Mouse (Mus musculus): ENCODE results near the gene Asdurf. TPM values are rescaled to one million over a fixed set of nuclear protein-coding genes. Genes with fewer than 3 reads are reported as not detected.
A peak's percentile ranks its signal among the peaks of the same experiment; 100 is the strongest.

Asdurf gene
- total RNA-seq, 2 experiments from 2014 or later, result 3.1 TPM; not detected in 1

GRCm38 (mm10) chr1:53324827-53325494 is 27.5 kb downstream of the Asdurf start:
- no peak overlapping the region for H3K27ac ChIP-seq
- DNase-seq (ENCODE audit: extremely low spot score in 1 of 2, low spot score in 2 of 2), result no peak
- no peak overlapping the region for H3K4me3 ChIP-seq
- no peak for TF ChIP-seq CTCF (IDR thresholded peaks at IDR 0.05)
- intact Hi-C loops (cut with DNase I), result no loop called here

- DNase-seq (ENCODE audit: extremely low spot score in 1 of 2, low spot score in 2 of 2), result no peak
- no peak for TF ChIP-seq CTCF (IDR thresholded peaks at IDR 0.05)
- Histone ChIP-seq H3K27ac (no peak overlapping the region), H3K4me3 (no peak overlapping the region)
- intact Hi-C loops (cut with DNase I), result no loop called here
Measured at GRCm38 (mm10) chr1:53324277-53324676, 28.1 kb downstream of the Asdurf start.

GRCm38 (mm10) chr1:53323254-53323653 is 29.2 kb downstream of the Asdurf start:
- TF ChIP-seq CTCF (IDR thresholded peaks at IDR 0.05), result no peak
- H3K27ac ChIP-seq, result no peak overlapping the region
- DNase-seq (ENCODE audit: extremely low spot score in 1 of 2, low spot score in 2 of 2), result no peak
- H3K4me3 ChIP-seq, result no peak overlapping the region
- intact Hi-C loops (cut with DNase I), result no loop called here

- intact Hi-C loops (cut with DNase I), result no loop called here
- no peak for DNase-seq (ENCODE audit: extremely low spot score in 1 of 2, low spot score in 2 of 2)
- H3K4me3 ChIP-seq, result no peak overlapping the region
- no peak overlapping the region for H3K27ac ChIP-seq
- no peak for TF ChIP-seq CTCF (IDR thresholded peaks at IDR 0.05)
Measured at GRCm38 (mm10) chr1:53321662-53322344, 30.6 kb downstream of the Asdurf start.

DNA sequence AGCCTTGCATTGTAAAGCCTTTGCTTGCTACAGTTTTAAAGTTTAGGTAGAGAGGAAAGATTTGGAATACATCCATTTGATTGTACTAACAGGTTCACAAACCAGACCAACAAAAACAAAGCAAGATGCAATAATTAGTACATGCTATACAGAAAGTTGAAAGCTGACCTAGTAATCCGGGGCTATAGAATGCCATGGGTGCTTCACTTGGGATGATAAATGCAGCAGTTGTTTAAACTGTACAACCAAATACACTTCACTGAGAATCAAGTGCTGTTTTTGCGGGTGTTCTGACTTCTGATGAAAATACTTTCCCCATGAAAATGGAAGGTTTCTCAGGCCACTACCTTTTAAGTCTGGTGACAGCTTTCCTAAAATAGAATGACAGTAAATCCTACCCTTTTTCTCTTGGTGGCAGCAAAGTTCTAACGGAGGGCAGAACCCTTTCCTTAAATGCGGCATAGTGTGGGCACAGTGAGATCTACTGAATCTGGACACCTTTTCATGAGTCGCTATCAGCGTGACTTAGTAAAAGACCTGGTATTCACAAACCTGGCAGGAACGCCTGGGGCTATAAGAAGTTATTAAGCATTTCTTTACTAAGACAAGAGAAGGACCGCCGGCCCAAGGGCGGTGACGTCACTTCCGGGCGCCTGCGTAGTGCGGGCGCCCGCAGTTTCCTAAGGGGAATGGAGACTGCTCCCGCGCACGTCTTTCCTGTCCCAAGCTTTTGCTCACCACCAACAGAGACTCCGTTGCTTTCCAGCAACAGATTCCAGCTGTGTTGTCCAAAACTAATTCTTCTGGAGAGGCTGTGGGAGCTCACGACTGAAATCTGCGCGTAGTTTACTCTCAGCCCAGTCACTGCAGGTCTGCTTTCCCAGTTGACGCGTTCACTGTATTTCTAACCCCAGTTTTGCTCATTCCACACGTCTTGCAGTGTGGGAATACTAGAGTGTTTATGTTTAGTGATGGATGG is 39.1 kb downstream of the Asdurf start, which contains the start of gene Osgepl1:
Osgepl1 (plus strand) TSS at position 636 of the 979 bp plus-strand sequence.
- DNase-seq (ENCODE audit: extremely low spot score in 1 of 2, low spot score in 2 of 2), result peak; percentile 85
- H3K4me3 ChIP-seq, result peak within 1 kb of the TSS; percentile 58
- peak; percentile 9 for TF ChIP-seq CTCF (IDR thresholded peaks at IDR 0.05)
- H3K27ac ChIP-seq, result peak within 1 kb of the TSS; percentile 93
- intact Hi-C loops (cut with DNase I), result loop anchor here (1.0 kb wide), 2 partner anchors 16 to 39 kb away; partner anchors contain the start of genes Asdurf, Asnsd1, Gm28551 and Gm28778

DNA sequence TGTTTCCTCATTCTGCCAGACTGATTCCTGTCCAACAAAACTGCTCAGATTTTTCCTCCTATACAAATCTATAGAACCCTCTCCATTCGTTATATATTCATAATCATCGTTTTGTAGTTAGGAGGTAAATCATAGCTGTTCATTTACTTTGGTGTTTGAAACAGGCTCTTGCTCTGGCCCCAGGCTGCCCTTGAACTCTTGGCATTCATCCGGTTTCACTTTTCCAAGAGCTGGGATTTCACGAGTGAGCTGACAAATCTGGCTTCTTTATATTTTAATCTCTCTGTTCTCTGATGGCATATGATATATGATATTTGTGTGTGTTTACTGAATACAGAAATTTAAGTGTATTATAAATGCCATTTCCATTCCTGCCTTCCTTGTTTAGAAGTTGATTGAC is 51.9 kb downstream of the Asdurf start:
- intact Hi-C loops (cut with DNase I), result no loop called here
- Histone ChIP-seq H3K27ac (no peak overlapping the region), H3K4me3 (no peak overlapping the region)
- DNase-seq (ENCODE audit: extremely low spot score in 1 of 2, low spot score in 2 of 2), result no peak
- TF ChIP-seq CTCF (IDR thresholded peaks at IDR 0.05), result no peak

Other genes with a start within 250 kb of the Asdurf start
- gene 1700019A02Rik, start 165.0 kb downstream of the Asdurf start, total RNA-seq (2021), result not detected
- gene Pms1, start 55.6 kb downstream of the Asdurf start, total RNA-seq (2021), result 10 to 100 TPM; 31.9 to 35.1 TPM
- 1 to 10 TPM; 7.3 to 8.8 TPM for gene Ormdl1, start 55.5 kb downstream of the Asdurf start, total RNA-seq (2021)
- gene Gm28778, start 55.5 kb downstream of the Asdurf start, total RNA-seq (2021), result not detected
- 10 to 100 TPM; 23.6 to 24.9 TPM for gene Osgepl1, start 39.0 kb downstream of the Asdurf start, total RNA-seq (2021)
- under 1 TPM in 1 of 2 experiments, not detected in 1; 0.28 TPM for gene Gm28551, start within 50 bp of the Asdurf start, total RNA-seq (2021)
- 10 to 100 TPM; 20.4 to 24.5 TPM for gene Asnsd1, start 133 bp upstream of the Asdurf start, total RNA-seq (2021)

Measured in left cerebral cortex, adult 2 months (tissue).